Mouse (Mus musculus) heart, postnatal 0 days (tissue): ENCODE data around the gene Nav2.

ENCODE experiments used
- CTCF ChIP-seq: IDR thresholded peaks from 2 replicates; pipeline ENCODE4 v1.5.1; 2016; ENCODE audit warnings: antibody characterized with exemption, control low read depth, low read depth
- EP300 ChIP-seq: IDR thresholded peaks from 2 replicates; pipeline ENCODE4 v1.6.1; 2016; ENCODE audit warnings: antibody characterized with exemption, low read depth

GRCm38 (mm10) chr7:48928364-48928763 lies 19.8 kb downstream of the Nav2 start:
- TF ChIP-seq CTCF (peak; percentile 83), EP300 (no peak)
